Mouse (Mus musculus): ENCODE data around the gene Retsat.

- TF ChIP-seq GATA1 (IDR thresholded peaks at IDR 0.05; ENCODE audit: low read length) = no peak
- no peak for TF ChIP-seq TAL1 (IDR thresholded peaks at IDR 0.05; ENCODE audit: low read length)
These were observed 49.1 kb downstream of the Retsat start for GRCm38 (mm10) chr6:72647383-72647820.
